Mouse (Mus musculus): ENCODE measurements around the gene Card14. TPM values are rescaled to one million over a fixed set of nuclear protein-coding genes. Genes with fewer than 3 reads are reported as not detected.

The Card14 gene
- polyA plus RNA-seq, 1 experiment from 2014 or later = 1.9 TPM

GRCm38 (mm10) chr11:119307916-119308315, 348 bp downstream of the Card14 start:
- no peak overlapping the region for H3K4me3 ChIP-seq (ENCODE audit: low read depth, low read length)
- WGBS = 24% methylated on average over 11 of the region's 11 CpGs
- peak overlapping the region; percentile 27; the same call in 1 of the 2 replicates for H3K9ac ChIP-seq (ENCODE audit: low read length)
- no peaks in the 10 kb centered on the region for H3K9me3 ChIP-seq (ENCODE audit: control insufficient read depth, low read length)
- H3K27ac ChIP-seq (replicated peaks) = 0 out of 2 replicates have a peak overlapping the region, but pooled peaks have one; percentile 35
- H3K4me2 ChIP-seq (replicated peaks; ENCODE audit: low read depth) = no peak overlapping the region
- ATAC-seq (ENCODE audit: low FRiP score, low TSS enrichment) (no peak), DNase-seq (ENCODE audit: low spot score) (no peak)
- no peaks in the 10 kb centered on the region for H3K36me3 ChIP-seq (ENCODE audit: control insufficient read depth, insufficient read depth, low read length)
- no peaks in the 10 kb centered on the region for H3K27me3 ChIP-seq (ENCODE audit: control insufficient read depth, insufficient read depth, low read length)
- TF ChIP-seq EP300 (optimal IDR thresholded peaks at IDR 0.05) = no peak
- TF ChIP-seq CTCF (IDR thresholded peaks at IDR 0.05; ENCODE audit: low read depth) = no peak
- no peaks in the 10 kb centered on the region for H3K4me1 ChIP-seq (replicated peaks; ENCODE audit: control insufficient read depth, insufficient read depth)

- Histone ChIP-seq H3K36me3 (ENCODE audit: control insufficient read depth, insufficient read depth, low read length) (no peaks in the 10 kb centered on the region), H3K9ac (ENCODE audit: low read length) (no peak overlapping the region), H3K4me1 (replicated peaks; ENCODE audit: control insufficient read depth, insufficient read depth) (no peaks in the 10 kb centered on the region), H3K4me2 (replicated peaks; ENCODE audit: low read depth) (no peak overlapping the region), H3K4me3 (ENCODE audit: low read depth, low read length) (no peak overlapping the region), H3K27ac (replicated peaks) (no peak overlapping the region), H3K9me3 (ENCODE audit: control insufficient read depth, low read length) (no peaks in the 10 kb centered on the region), H3K27me3 (ENCODE audit: control insufficient read depth, insufficient read depth, low read length) (no peaks in the 10 kb centered on the region)
- no peak for ATAC-seq (ENCODE audit: low FRiP score, low TSS enrichment)
- TF ChIP-seq EP300 (optimal IDR thresholded peaks at IDR 0.05) = no peak
- no peak for TF ChIP-seq CTCF (IDR thresholded peaks at IDR 0.05; ENCODE audit: low read depth)
- 19% methylated on average over 8 of the region's 10 CpGs for WGBS
- DNase-seq (ENCODE audit: low spot score) = no peak
Measured at GRCm38 (mm10) chr11:119310621-119311020, 3.1 kb downstream of the Card14 start.

GRCm38 (mm10) chr11:119314252-119314936, 6.8 kb downstream of the Card14 start:
- Histone ChIP-seq H3K4me3 (ENCODE audit: low read depth, low read length) (no peak overlapping the region), H3K36me3 (ENCODE audit: control insufficient read depth, insufficient read depth, low read length) (no peaks in the 10 kb centered on the region), H3K27ac (replicated peaks) (0 out of 2 replicates have a peak overlapping the region, but pooled peaks have one; percentile 13), H3K4me1 (replicated peaks; ENCODE audit: control insufficient read depth, insufficient read depth) (no peaks in the 10 kb centered on the region), H3K9me3 (ENCODE audit: control insufficient read depth, low read length) (no peaks in the 10 kb centered on the region), H3K27me3 (ENCODE audit: control insufficient read depth, insufficient read depth, low read length) (no peaks in the 10 kb centered on the region), H3K9ac (ENCODE audit: low read length) (no peak overlapping the region), H3K4me2 (replicated peaks; ENCODE audit: low read depth) (no peak overlapping the region)
- WGBS = 64% methylated on average over 17 of the region's 17 CpGs
- ATAC-seq (ENCODE audit: low FRiP score, low TSS enrichment) (peak; percentile 80), DNase-seq (ENCODE audit: low spot score) (peak; percentile 58)
- no peak for TF ChIP-seq CTCF (IDR thresholded peaks at IDR 0.05; ENCODE audit: low read depth)
- TF ChIP-seq EP300 (optimal IDR thresholded peaks at IDR 0.05) = no peak

GRCm38 (mm10) chr11:119316720-119317119, 9.2 kb downstream of the Card14 start:
- no peak overlapping the region for H3K4me2 ChIP-seq (replicated peaks; ENCODE audit: low read depth)
- H3K4me3 ChIP-seq (ENCODE audit: low read depth, low read length) = no peak overlapping the region
- no peak overlapping the region for H3K27ac ChIP-seq (replicated peaks)
- WGBS = 57% methylated on average over 4 of the region's 4 CpGs
- no peaks in the 10 kb centered on the region for H3K27me3 ChIP-seq (ENCODE audit: control insufficient read depth, insufficient read depth, low read length)
- H3K4me1 ChIP-seq (replicated peaks; ENCODE audit: control insufficient read depth, insufficient read depth) = no peaks in the 10 kb centered on the region
- no peak overlapping the region for H3K9ac ChIP-seq (ENCODE audit: low read length)
- DNase-seq (ENCODE audit: low spot score) (no peak), ATAC-seq (ENCODE audit: low FRiP score, low TSS enrichment) (peak; percentile 71; the same call in 1 of the 2 replicates)
- no peak for TF ChIP-seq EP300 (optimal IDR thresholded peaks at IDR 0.05)
- TF ChIP-seq CTCF (IDR thresholded peaks at IDR 0.05; ENCODE audit: low read depth) = no peak
- no peaks in the 10 kb centered on the region for H3K36me3 ChIP-seq (ENCODE audit: control insufficient read depth, insufficient read depth, low read length)
- no peaks in the 10 kb centered on the region for H3K9me3 ChIP-seq (ENCODE audit: control insufficient read depth, low read length)

DNA sequence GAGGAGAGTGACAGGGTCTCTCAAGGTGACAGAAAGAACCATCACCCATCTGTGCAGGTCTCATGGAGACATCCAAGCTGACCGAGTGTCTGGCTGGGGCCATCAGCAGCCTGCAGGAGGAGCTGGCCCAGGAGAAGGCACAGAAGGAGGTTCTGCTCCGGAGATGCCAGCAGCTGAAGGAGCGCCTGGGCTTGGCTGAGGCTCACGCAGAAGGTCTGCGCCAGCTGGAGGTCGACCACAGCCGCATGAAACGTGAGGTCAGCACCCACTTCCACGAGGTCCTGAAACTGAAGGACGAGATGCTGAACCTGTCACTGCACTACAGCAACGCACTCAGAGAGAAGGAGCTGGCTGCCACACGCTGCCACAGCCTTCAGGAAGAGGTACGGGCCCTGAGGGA, 15.0 kb downstream of the Card14 start:
- H3K4me3 ChIP-seq (ENCODE audit: low read depth, low read length) = no peak overlapping the region
- no peaks in the 10 kb centered on the region for H3K4me1 ChIP-seq (replicated peaks; ENCODE audit: control insufficient read depth, insufficient read depth)
- H3K9ac ChIP-seq (ENCODE audit: low read length) = no peak overlapping the region
- no peak overlapping the region for H3K4me2 ChIP-seq (replicated peaks; ENCODE audit: low read depth)
- no peaks in the 10 kb centered on the region for H3K27me3 ChIP-seq (ENCODE audit: control insufficient read depth, insufficient read depth, low read length)
- H3K27ac ChIP-seq (replicated peaks) = no peak overlapping the region
- no peak for TF ChIP-seq EP300 (optimal IDR thresholded peaks at IDR 0.05)
- TF ChIP-seq CTCF (IDR thresholded peaks at IDR 0.05; ENCODE audit: low read depth) = no peak
- no peaks in the 10 kb centered on the region for H3K36me3 ChIP-seq (ENCODE audit: control insufficient read depth, insufficient read depth, low read length)
- DNase-seq (ENCODE audit: low spot score) = no peak
- no peaks in the 10 kb centered on the region for H3K9me3 ChIP-seq (ENCODE audit: control insufficient read depth, low read length)
- no peak for ATAC-seq (ENCODE audit: low FRiP score, low TSS enrichment)
- 69% methylated on average over 13 of the region's 13 CpGs for WGBS

DNA sequence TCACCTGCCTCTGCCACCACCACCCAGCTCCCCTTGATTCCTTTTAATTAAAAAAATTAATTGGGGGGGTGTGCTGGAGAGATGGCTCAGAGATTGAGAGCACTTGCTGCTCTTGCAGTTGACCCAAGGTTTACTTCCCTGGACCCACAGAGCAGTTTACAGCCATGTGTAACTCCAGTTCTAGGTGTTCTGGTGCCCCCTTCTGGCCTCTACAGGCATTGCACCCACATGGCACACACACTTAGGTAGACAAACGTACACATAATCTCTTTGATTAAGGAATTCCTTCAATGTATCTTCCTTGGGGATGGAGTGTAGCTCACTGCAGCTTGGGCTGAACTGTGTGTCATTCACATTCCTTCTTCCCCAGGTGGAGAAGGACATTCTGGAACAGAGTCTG, 17.5 kb downstream of the Card14 start:
- WGBS = 77% methylated on average over 1 of the region's 1 CpGs
- ATAC-seq (ENCODE audit: low FRiP score, low TSS enrichment) (no peak), DNase-seq (ENCODE audit: low spot score) (no peak)
- Histone ChIP-seq H3K27ac (replicated peaks) (no peak overlapping the region), H3K27me3 (ENCODE audit: control insufficient read depth, insufficient read depth, low read length) (no peaks in the 10 kb centered on the region), H3K36me3 (ENCODE audit: control insufficient read depth, insufficient read depth, low read length) (no peaks in the 10 kb centered on the region), H3K4me1 (replicated peaks; ENCODE audit: control insufficient read depth, insufficient read depth) (no peaks in the 10 kb centered on the region), H3K9me3 (ENCODE audit: control insufficient read depth, low read length) (no peaks in the 10 kb centered on the region), H3K9ac (ENCODE audit: low read length) (no peak overlapping the region), H3K4me3 (ENCODE audit: low read depth, low read length) (no peak overlapping the region), H3K4me2 (replicated peaks; ENCODE audit: low read depth) (no peak overlapping the region)
- peak; percentile 50 for TF ChIP-seq CTCF (IDR thresholded peaks at IDR 0.05; ENCODE audit: low read depth)
- TF ChIP-seq EP300 (optimal IDR thresholded peaks at IDR 0.05) = no peak
